Mouse (Mus musculus): ENCODE measurements around the gene Ppp4r4.

GRCm38 (mm10) chr12:103644601-103645000, 112.5 kb downstream of the Ppp4r4 start:
- no peak for TF ChIP-seq GATA1 (IDR thresholded peaks at IDR 0.05; ENCODE audit: low read length)
- TF ChIP-seq TAL1 (IDR thresholded peaks at IDR 0.05; ENCODE audit: low read length), result no peak

Data from erythroblast, embryonic 14.5 days (primary cell).